8 mouse cellular contexts compared by ENCODE assay signal in the genomic region with DNA sequence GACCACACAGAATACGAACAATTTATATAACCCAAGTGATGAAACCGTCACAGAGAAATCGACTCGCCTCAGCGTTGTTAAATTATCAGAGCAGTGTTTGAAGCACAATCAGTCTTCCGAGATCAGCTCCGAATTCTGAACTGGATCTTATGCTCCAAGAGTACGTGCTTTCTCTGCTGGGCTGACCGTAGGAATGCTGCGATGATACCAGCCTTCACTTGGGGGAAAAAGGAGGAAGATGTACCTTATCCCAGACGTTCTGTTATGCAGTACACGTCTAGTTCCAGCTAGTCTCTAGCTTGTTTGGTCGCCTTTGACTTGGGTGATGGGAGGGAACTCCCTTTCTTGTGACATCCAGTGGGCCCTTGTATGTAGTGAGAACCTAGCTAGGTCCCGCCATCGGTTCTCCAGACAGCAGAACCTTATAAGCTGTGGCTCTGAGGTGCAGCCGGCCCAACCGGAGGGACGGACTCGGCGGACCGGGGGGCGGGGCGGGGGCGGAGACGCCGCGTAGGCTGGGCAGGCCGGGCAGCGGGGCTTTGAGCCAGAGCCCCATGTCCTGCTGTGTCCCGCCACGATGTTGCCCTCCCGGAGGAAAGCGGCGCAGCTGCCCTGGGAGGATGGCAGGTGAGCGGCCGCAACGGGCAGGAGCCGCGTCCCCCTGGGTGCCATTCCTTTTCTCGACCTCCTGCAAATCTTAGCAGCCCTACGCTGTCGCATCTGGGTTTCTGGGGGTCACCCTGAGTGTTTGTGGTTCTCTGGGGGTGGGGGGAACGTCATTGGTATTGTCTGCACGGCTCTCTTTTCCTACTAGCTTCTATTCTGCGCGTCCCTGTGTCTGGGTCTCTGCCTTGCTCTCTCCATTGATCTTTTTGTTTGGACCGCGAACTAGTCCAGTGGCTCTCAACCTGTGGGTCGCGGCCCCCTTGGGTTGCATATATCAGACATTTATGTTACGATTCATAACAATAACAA. TPM values are rescaled to one million over a fixed set of nuclear protein-coding genes. Genes with fewer than 3 reads are reported as not detected.
DNase-seq lines count a peak whose midpoint lies in the region; ATAC-seq and TF ChIP-seq lines count a peak whose summit lies in the region.

A gene (plus strand): TSS at position 331 of the 975 bp plus-strand sequence.

- 0 out of 2 replicates have a peak, but pooled peaks have one; percentile 2 for TF ChIP-seq CTCF in bone marrow, adult 2 months (IDR thresholded peaks at IDR 0.05; ENCODE audit: control insufficient read depth, insufficient read depth, low read length)
- no peak for TF ChIP-seq CTCF in embryonic fibroblast, embryonic 13.5 days (IDR thresholded peaks at IDR 0.05; ENCODE audit: borderline replicate concordance, insufficient read depth, low read length)

- 6% methylated on average over 51 of the region's 51 CpGs for WGBS in bone marrow, adult 2 months
- 10% methylated on average over 51 of the region's 51 CpGs for WGBS in heart, embryonic 10.5 days
- 11% methylated on average over 47 of the region's 51 CpGs for WGBS in kidney, embryonic 15.5 days

- peak within 1 kb of the TSS; percentile 88 for H3K9ac ChIP-seq in kidney, embryonic 15.5 days

- peak within 1 kb of the TSS; percentile 70 for H3K4me2 ChIP-seq in kidney, embryonic 15.5 days

- H3K9me3 ChIP-seq in heart, embryonic 10.5 days = no peaks in the 10 kb centered on the region
- H3K9me3 ChIP-seq in kidney, embryonic 15.5 days (replicated peaks) = no peaks in the 10 kb centered on the region

- peaks cover 52% of the 10 kb centered on the region for H3K36me3 ChIP-seq in heart, embryonic 10.5 days
- H3K36me3 ChIP-seq in kidney, embryonic 15.5 days = peaks cover 50% of the 10 kb centered on the region

- no peak within 1 kb of the TSS; the same call in 1 of the 2 replicates for H3K27ac ChIP-seq in bone marrow, adult 2 months (ENCODE audit: control insufficient read depth, insufficient read depth, low read depth, low read length, poor library complexity)
- 0 out of 2 replicates have a peak within 1 kb of the TSS, but pooled peaks have one; percentile 37 for H3K27ac ChIP-seq in embryonic fibroblast, embryonic 13.5 days (ENCODE audit: insufficient read depth, low read length)
- H3K27ac ChIP-seq in heart, embryonic 10.5 days = peak within 1 kb of the TSS; percentile 86
- peak within 1 kb of the TSS; percentile 49; the same call in 1 of the 2 replicates for H3K27ac ChIP-seq in kidney, embryonic 15.5 days

- peak; percentile 93 for ATAC-seq in kidney, embryonic 15.5 days (replicated peaks; ENCODE audit: low FRiP score)

- H3K27me3 ChIP-seq in heart, embryonic 10.5 days (ENCODE audit: insufficient read depth, poor library complexity, severe bottlenecking) = no peaks in the 10 kb centered on the region
- no peaks in the 10 kb centered on the region for H3K27me3 ChIP-seq in kidney, embryonic 15.5 days

- H3K4me3 ChIP-seq in bone marrow, adult 2 months (replicated peaks; ENCODE audit: control insufficient read depth, low read depth, low read length) = peak within 1 kb of the TSS; percentile 86
- H3K4me3 ChIP-seq in embryonic fibroblast, embryonic 13.5 days (ENCODE audit: insufficient read depth, low read length) = peak within 1 kb of the TSS; percentile 98
- peak within 1 kb of the TSS; percentile 87 for H3K4me3 ChIP-seq in heart, embryonic 10.5 days
- H3K4me3 ChIP-seq in kidney, embryonic 15.5 days (replicated peaks) = peak within 1 kb of the TSS; percentile 83

- H3K4me1 ChIP-seq in bone marrow, adult 2 months (ENCODE audit: control insufficient read depth, insufficient read depth, low read length) = peaks cover 1% of the 10 kb centered on the region; the same call in 1 of the 2 replicates
- H3K4me1 ChIP-seq in embryonic fibroblast, embryonic 13.5 days (ENCODE audit: control insufficient read depth, insufficient read depth, low read length) = peaks cover 3% of the 10 kb centered on the region; the same call in 1 of the 2 replicates
- H3K4me1 ChIP-seq in heart, embryonic 10.5 days = peaks cover 16% of the 10 kb centered on the region
- H3K4me1 ChIP-seq in kidney, embryonic 15.5 days = peaks cover 18% of the 10 kb centered on the region

- peak; percentile 64; the same call in 1 of the 2 replicates for TF ChIP-seq POLR2A in bone marrow, adult 2 months (IDR thresholded peaks at IDR 0.05; ENCODE audit: borderline replicate concordance, control insufficient read depth, low read depth, low read length)
- TF ChIP-seq POLR2A in embryonic fibroblast, embryonic 13.5 days (IDR thresholded peaks at IDR 0.05; ENCODE audit: low read depth, low read length) = peak; percentile 77

- peak; percentile 81 for DNase-seq in 416B (ENCODE audit: low read depth)
- DNase-seq in heart, embryonic 10.5 days (ENCODE audit: low spot score) = peak; percentile 92
- DNase-seq in liver = peak; percentile 91
- peak; percentile 34 to 66 for DNase-seq in monocyte, adult 2 months (ENCODE audit: low read depth in 1 of 2, low spot score in 2 of 2)
- peak; percentile 73 to 84 for DNase-seq in spleen, postnatal 14 days (ENCODE audit: low spot score in 2 of 2)

RNA-seq across cellular contexts. Expression of the gene that starts here (rescaled TPM):
- 7.4 and 10.9 TPM in 2 replicates for polyA plus RNA-seq in bone marrow, adult 2 months (2011; ENCODE audit: insufficient read depth, insufficient read length, low replicate concordance, missing spikeins)
- polyA plus RNA-seq in embryonic fibroblast, embryonic 13.5 days (2011; ENCODE audit: insufficient read length, low read depth, missing spikeins) = 16.4 and 18.7 TPM in 2 replicates
- polyA plus RNA-seq in heart, embryonic 10.5 days (2016; fragmentation: Nextera tagmentation; extraction: Ambion mirVana) = 23.9 and 27.6 TPM in 2 replicates
- 25.9 and 28.9 TPM in 2 replicates for polyA plus RNA-seq in kidney, embryonic 15.5 days (2015; fragmentation: Nextera tagmentation; extraction: Ambion mirVana)
